Mouse (Mus musculus) thymus, adult 2 months (tissue): ENCODE results near the gene Esam. TPM values are rescaled to one million over a fixed set of nuclear protein-coding genes. Genes with fewer than 3 reads are reported as not detected.

Experiments used
- DNase-seq: peaks from one replicate; pipeline ENCODE4 v3.0.0; 2021
- H3K27ac ChIP-seq: fragments of 200-500 bp; 2 replicates; pipeline ENCODE4 v1.5.1; 2012; ENCODE audit warnings: low read length, control low read depth; ENCODE audit not compliant: control insufficient read depth, insufficient read depth
- H3K27me3 ChIP-seq: fragments of 200-500 bp; 2 replicates; pipeline ENCODE4 v1.6.1; 2012; ENCODE audit warnings: mild to moderate bottlenecking, low read length, moderate library complexity, mixed read lengths; ENCODE audit not compliant: control insufficient read depth, insufficient read depth
- H3K36me3 ChIP-seq: fragments of 200-500 bp; 2 replicates; pipeline ENCODE4 v1.6.1; 2012; ENCODE audit warnings: mild to moderate bottlenecking, low read length, moderate library complexity; ENCODE audit not compliant: control insufficient read depth, insufficient read depth
- H3K4me1 ChIP-seq: fragments of 200-500 bp; replicated peaks from 2 replicates; pipeline ENCODE4 v1.6.1; 2012; ENCODE audit warnings: low read length; ENCODE audit not compliant: control insufficient read depth, insufficient read depth
- H3K4me3 ChIP-seq: fragments of 200-500 bp; 2 replicates; pipeline ENCODE4 v1.5.1; 2012; ENCODE audit warnings: mild to moderate bottlenecking, low read length, control low read depth, moderate library complexity; ENCODE audit not compliant: control insufficient read depth, insufficient read depth
- CTCF ChIP-seq: fragments of 200-500 bp; IDR thresholded peaks from 2 replicates; pipeline ENCODE4 v1.5.1; 2012; ENCODE audit warnings: mild to moderate bottlenecking, control low read depth, low read length, moderate library complexity, borderline replicate concordance; ENCODE audit not compliant: control insufficient read depth, poor library complexity, insufficient read depth; ENCODE audit errors: extremely low read depth
- POLR2A ChIP-seq: fragments of 200-500 bp; IDR thresholded peaks from 2 replicates; pipeline ENCODE4 v1.6.1; 2012; ENCODE audit warnings: mild to moderate bottlenecking, low read length, control low read depth, moderate library complexity; ENCODE audit not compliant: control insufficient read depth, poor library complexity, insufficient read depth; ENCODE audit errors: extremely low read depth
- WGBS: fragments of 180-500 bp; shearing (Covaris S2); methylation state at CpG from one replicate; pipeline ENCODE4 v1.1.7; 2018; 5-methylcytosine and 5-hydroxymethylcytosine counted together
- polyA plus RNA-seq: library from polyadenylated mRNA; depleted of rRNA; stranded (reverse); fragments of >200 nt; gene quantifications from 2 replicates; pipeline ENCODE4 v1.2.3, GENCODE M21; 2012

The Esam gene
- polyA plus RNA-seq, 1 experiment = 14.1 TPM

DNA sequence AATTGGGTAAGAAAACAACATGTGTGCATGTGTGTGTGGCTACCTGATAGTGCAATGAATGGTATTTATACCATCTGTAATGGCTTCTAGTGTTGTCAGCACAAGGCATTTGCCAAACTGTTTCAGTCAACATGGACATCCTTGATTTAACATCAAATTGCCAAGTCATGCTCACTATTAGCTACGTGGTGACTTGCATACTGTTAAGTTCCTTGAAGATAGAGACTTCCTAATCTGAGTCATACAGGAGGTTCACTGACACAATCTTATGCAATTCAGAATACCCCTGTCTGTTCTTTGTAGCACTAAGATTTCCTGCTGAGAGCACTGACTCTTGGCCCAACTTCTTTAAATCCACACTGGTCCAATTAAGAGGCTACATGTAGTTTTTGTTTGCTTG, 10.4 kb upstream of the Esam start:
- DNase-seq = no peak
- peaks cover 16% of the 10 kb centered on the region; the same call in 1 of the 2 replicates for H3K36me3 ChIP-seq
- 49% methylated on average over 1 of the region's 1 CpGs for WGBS

DNA sequence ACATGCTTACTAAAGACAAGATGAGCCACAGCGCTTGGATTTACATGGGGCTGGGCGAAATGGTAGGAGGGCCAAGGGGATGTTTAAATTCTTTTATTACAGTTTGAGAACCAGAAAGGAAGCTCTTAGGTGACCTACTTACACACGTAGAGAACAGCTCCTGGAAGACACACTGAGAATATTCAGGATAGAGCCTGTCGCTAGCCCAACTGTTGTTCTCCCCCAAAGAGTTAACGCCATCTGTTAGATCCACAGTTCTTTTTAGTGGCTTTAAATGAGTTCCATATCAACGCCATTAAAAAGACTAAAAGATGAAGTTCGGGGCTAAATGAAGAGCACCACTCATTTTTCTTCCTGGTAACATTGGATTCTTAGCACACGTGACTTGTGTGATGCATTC, 8.9 kb upstream of the Esam start:
- H3K4me1 ChIP-seq = no peaks in the 10 kb centered on the region
- H3K27me3 ChIP-seq = no peaks in the 10 kb centered on the region
- H3K4me3 ChIP-seq = no peak overlapping the region
- peaks cover 22% of the 10 kb centered on the region; the same call in 1 of the 2 replicates for H3K36me3 ChIP-seq
- 90% methylated on average over 8 of the region's 8 CpGs for WGBS
- no peak for DNase-seq
- no peak for TF ChIP-seq POLR2A
- no peak for TF ChIP-seq CTCF
- no peak overlapping the region for H3K27ac ChIP-seq

More for the DNA sequence above, 10.4 kb upstream of the Esam start:
- TF ChIP-seq CTCF (no peak), POLR2A (no peak)
- H3K4me3 ChIP-seq = no peak overlapping the region
- H3K4me1 ChIP-seq = no peaks in the 10 kb centered on the region
- H3K27me3 ChIP-seq = no peaks in the 10 kb centered on the region
- H3K27ac ChIP-seq = no peak overlapping the region

DNA sequence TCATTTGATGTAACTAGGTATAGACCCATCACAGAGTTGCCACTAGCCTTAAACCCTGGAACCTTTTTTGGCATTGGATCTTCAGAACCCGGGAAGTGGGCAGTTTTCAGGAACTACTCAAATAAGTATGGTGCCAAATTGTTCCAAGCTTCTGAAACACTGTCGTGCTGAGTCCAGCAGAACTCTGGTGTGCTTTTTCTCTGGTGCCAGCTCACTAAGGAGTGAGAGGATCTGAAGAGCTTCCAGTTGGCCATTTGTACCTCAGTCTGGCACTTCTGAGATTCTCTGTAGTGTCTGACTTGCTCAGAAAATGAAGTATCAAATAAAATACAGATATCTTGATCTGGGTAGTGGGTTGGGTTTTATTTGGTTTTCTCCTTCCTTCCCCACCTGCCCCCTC, 7.9 kb upstream of the Esam start:
- H3K27me3 ChIP-seq = no peaks in the 10 kb centered on the region
- H3K4me3 ChIP-seq = no peak overlapping the region
- peaks cover 22% of the 10 kb centered on the region; the same call in 1 of the 2 replicates for H3K36me3 ChIP-seq
- no peak for DNase-seq
- H3K27ac ChIP-seq = no peak overlapping the region
- TF ChIP-seq CTCF = no peak
- TF ChIP-seq POLR2A = no peak
- no peaks in the 10 kb centered on the region for H3K4me1 ChIP-seq
- 97% methylated on average over 2 of the region's 2 CpGs for WGBS

DNA sequence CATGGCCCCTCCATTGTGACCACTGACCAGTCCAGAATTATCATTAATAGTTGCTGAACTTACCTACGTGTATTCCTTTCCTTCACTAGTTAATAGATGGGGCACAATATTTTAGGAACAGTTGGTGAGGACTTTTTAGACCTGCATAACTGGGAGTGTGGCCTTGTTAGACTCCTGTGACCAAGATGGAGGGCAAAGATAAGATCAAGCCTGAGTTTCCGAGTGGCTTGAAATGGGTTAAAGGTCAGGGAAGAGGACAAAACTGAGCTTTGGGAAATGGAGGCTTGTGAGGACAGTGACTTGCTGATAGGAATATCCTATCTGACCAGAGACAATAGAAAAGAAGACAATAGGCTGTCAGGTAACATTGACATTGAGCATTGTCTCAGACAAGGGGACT, 2.4 kb upstream of the Esam start:
- Histone ChIP-seq H3K4me1 (peaks cover 4% of the 10 kb centered on the region; the same call in 1 of the 2 replicates), H3K36me3 (peaks cover 14% of the 10 kb centered on the region; the same call in 1 of the 2 replicates), H3K27me3 (peaks cover 13% of the 10 kb centered on the region; the same call in 1 of the 2 replicates), H3K27ac (no peak overlapping the region), H3K4me3 (no peak overlapping the region)
- no peak for TF ChIP-seq POLR2A
- DNase-seq = no peak
- WGBS = 97% methylated on average over 2 of the region's 2 CpGs

DNA sequence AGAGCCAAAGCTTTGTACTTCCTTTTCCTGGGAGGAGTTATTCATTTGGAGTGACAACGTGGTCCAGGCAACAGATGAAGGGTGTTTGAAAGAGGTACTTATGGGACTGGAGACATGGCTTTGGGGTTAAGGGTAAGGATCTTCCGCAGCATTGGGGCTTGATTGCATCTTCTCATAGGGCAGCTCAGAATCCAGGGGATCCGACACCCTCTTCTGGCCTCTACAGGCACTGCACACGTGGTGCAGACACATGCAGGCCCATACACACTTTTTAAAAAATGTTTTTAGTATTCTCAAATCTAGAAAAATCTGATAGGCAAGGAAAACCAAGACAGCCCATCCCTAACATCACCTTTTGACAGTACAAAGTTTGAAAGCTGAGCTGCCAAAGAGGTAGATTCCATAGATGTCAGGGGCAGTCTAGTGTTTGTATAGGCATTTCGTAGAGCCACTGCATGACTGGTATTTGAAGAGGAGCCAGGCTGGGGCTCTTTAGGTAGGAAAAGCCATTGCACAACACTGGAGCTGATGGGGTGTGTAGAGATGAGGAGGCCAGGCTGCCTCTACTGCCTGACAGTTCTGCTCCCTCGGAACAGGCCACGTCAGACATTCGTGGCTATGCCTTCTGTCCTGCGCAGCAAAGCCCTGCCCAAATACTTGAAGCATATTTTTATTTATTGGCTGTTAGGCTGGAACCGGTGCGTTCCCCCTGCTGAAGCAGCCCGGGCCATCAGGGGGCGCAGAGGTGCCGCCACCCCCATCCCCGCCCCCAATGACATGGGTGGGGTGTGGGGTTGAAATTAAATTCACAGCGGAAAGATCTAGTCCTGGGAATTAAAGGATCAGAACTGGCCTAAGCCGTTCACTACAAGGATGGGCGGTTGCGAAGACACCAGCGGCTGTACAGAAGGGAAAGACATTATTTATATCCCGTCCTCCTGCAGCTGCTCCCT, 1.2 kb upstream of the Esam start:
- 33% methylated on average over 21 of the region's 21 CpGs for WGBS
- no peak for DNase-seq
- Histone ChIP-seq H3K27ac (no peak overlapping the region), H3K36me3 (peaks cover 6% of the 10 kb centered on the region; the same call in 1 of the 2 replicates), H3K4me3 (no peak overlapping the region), H3K4me1 (peaks cover 6% of the 10 kb centered on the region; the same call in 1 of the 2 replicates), H3K27me3 (peaks cover 18% of the 10 kb centered on the region; the same call in 1 of the 2 replicates)
- TF ChIP-seq POLR2A (no peak), CTCF (no peak)

DNA sequence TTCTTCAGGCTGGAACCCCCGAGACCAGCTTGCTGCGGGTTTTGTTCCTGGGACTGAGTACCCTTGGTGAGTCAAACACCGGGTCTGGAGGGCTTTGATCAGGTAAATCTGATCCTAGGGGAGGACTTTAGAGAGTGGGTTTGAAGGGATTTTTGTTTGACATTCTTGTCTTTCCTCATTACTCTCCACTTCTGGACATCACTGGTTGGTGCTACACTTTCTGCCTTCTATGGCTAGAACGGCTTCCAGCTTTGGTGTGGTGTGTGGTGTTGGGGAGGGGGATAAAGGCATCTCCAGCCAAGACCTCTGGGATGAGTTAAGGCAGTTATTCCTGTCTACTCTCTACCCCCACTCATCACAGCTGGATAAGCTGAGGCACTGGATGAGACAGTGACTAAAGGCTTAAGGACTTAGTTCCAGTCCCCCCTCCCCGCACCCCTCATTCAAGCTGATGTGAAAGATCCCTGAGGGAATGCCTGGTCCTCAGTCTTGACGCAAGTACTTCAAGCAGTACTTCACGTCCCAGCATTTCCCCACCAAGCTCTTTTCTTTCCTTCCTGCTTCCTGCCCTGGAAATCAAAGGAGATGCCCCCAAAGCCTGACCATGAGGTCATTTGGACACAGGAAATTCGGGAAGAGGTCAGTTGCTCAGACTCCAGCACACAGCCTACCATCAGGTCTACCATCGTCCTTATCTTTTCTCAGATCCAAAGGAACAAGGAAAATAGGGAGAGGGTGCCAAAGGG, 520 bp downstream of the Esam start:
- peaks cover 18% of the 10 kb centered on the region; the same call in 1 of the 2 replicates for H3K27me3 ChIP-seq
- peaks cover 6% of the 10 kb centered on the region; the same call in 1 of the 2 replicates for H3K4me1 ChIP-seq
- no peak for TF ChIP-seq CTCF
- no peak for TF ChIP-seq POLR2A
- DNase-seq = no peak
- 58% methylated on average over 9 of the region's 9 CpGs for WGBS
- H3K4me3 ChIP-seq = no peak overlapping the region
- H3K27ac ChIP-seq = no peak overlapping the region
- H3K36me3 ChIP-seq = no peaks in the 10 kb centered on the region
